Mouse (Mus musculus): ENCODE results near the gene Tmem168.

DNA sequence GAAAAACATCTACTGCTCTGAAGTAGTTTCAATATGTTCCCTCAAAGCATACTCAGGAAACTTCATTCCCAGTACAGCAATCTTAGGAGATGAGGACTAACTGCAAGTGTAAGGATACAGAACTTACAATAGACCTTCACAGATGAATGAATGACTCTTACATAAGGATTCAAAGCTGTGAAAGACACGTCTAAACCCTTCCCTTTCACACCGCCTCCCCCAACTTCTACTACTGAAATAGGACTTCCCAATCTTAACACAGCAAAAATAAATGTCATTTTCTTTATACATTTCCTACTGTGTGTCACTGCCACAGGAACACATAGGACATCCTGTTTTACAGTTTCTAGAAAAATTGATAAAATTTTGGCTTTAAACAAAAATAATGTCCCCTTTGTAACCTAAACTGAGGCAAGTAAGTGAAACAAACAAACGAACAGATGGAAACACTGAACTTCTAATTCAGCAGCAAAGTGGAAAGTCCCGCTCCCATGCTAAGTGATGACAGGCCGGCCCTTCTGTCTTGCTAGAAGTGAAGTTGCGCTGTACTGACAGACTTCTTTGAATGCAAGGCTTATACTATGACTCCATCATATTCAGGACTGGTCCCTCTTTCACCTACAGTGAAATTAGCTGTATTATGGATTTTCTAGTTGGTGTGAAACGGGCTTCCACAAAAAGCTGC lies 9.5 kb downstream of the Tmem168 start:
- no peak for TF ChIP-seq CTCF (IDR thresholded peaks at IDR 0.05 in 2 of 3, conservative IDR thresholded peaks at IDR 0.05 in 1 of 3; ENCODE audit: control insufficient read depth in 1 of 3, insufficient read depth in 1 of 3, low read depth in 2 of 3, low read length in 3 of 3, poor library complexity in 1 of 3, severe bottlenecking in 1 of 3)
- TF ChIP-seq ZMIZ1 (IDR thresholded peaks at IDR 0.05; ENCODE audit: low read depth, low read length): no peak
- no peak for TF ChIP-seq RAD21 (IDR thresholded peaks at IDR 0.05; ENCODE audit: low read depth, low read length)
- TF ChIP-seq UBTF (IDR thresholded peaks at IDR 0.05; ENCODE audit: borderline replicate concordance, insufficient read depth, low read depth, low read length): no peak
- TF ChIP-seq SMC3 (IDR thresholded peaks at IDR 0.05; ENCODE audit: low read depth, low read length): no peak
- TF ChIP-seq POLR2A (IDR thresholded peaks at IDR 0.05; ENCODE audit: control insufficient read depth in 1 of 2, insufficient read depth in 1 of 2, low read depth in 1 of 2, low read length in 2 of 2, poor library complexity in 1 of 2): no peak
- no peak for TF ChIP-seq MAFK (IDR thresholded peaks at IDR 0.05; ENCODE audit: borderline replicate concordance, low read depth, low read length)
- no peak for TF ChIP-seq NELFE (IDR thresholded peaks at IDR 0.05; ENCODE audit: low read depth, low read length)
- TF ChIP-seq ZC3H11A (IDR thresholded peaks at IDR 0.05; ENCODE audit: low read depth, low read length): no peak
- TF ChIP-seq GATA1 (IDR thresholded peaks at IDR 0.05; ENCODE audit: low read depth, low read length): no peak
- no peak for TF ChIP-seq MAZ (IDR thresholded peaks at IDR 0.05; ENCODE audit: low read depth, low read length)
